Mouse (Mus musculus): ENCODE data around the gene Igfbp5. TPM values are rescaled to one million over a fixed set of nuclear protein-coding genes. Genes with fewer than 3 reads are reported as not detected.

Igfbp5 gene
- polyA plus RNA-seq, 1 experiment from 2014 or later = 85.0 TPM

- Histone ChIP-seq H3K9me3 (ENCODE audit: control insufficient read depth, low read length) (no peaks in the 10 kb centered on the region), H3K4me1 (ENCODE audit: control insufficient read depth, insufficient read depth, low read length) (0 out of 2 replicates have a peak, but pooled peaks cover 6% of the 10 kb centered on the region), H3K9ac (replicated peaks; ENCODE audit: low read depth, low read length) (no peak overlapping the region), H3K36me3 (ENCODE audit: control insufficient read depth, insufficient read depth, low read length) (no peaks in the 10 kb centered on the region), H3K4me3 (ENCODE audit: low read depth, low read length) (no peak overlapping the region), H3K27me3 (ENCODE audit: control insufficient read depth, insufficient read depth, low read length) (no peaks in the 10 kb centered on the region), H3K27ac (ENCODE audit: low read depth, low read length) (no peak overlapping the region), H3K4me2 (ENCODE audit: low read depth, low read length) (peak overlapping the region; percentile 29; the same call in 1 of the 2 replicates)
- ATAC-seq (ENCODE audit: low read depth) = no peak
- WGBS = 51% methylated on average over 25 of the region's 25 CpGs
Observed at GRCm38 (mm10) chr1:72878473-72879318, 4.0 kb upstream of the Igfbp5 start.

- Histone ChIP-seq H3K4me3 (ENCODE audit: low read depth, low read length) (no peak overlapping the region), H3K36me3 (ENCODE audit: control insufficient read depth, insufficient read depth, low read length) (no peaks in the 10 kb centered on the region), H3K9me3 (ENCODE audit: control insufficient read depth, low read length) (no peaks in the 10 kb centered on the region), H3K9ac (replicated peaks; ENCODE audit: low read depth, low read length) (0 out of 2 replicates have a peak overlapping the region, but pooled peaks have one; percentile 29), H3K27ac (ENCODE audit: low read depth, low read length) (no peak overlapping the region; the same call in 1 of the 2 replicates), H3K27me3 (ENCODE audit: control insufficient read depth, insufficient read depth, low read length) (no peaks in the 10 kb centered on the region), H3K4me1 (ENCODE audit: control insufficient read depth, insufficient read depth, low read length) (0 out of 2 replicates have a peak, but pooled peaks cover 6% of the 10 kb centered on the region), H3K4me2 (ENCODE audit: low read depth, low read length) (peak overlapping the region; percentile 29)
- peak; percentile 61; the same call in 1 of the 2 replicates for ATAC-seq (ENCODE audit: low read depth)
- WGBS = 0% methylated on average over 3 of the region's 3 CpGs
Observed at GRCm38 (mm10) chr1:72877892-72878291, 3.2 kb upstream of the Igfbp5 start.

GRCm38 (mm10) chr1:72876111-72876510 lies 1.4 kb upstream of the Igfbp5 start:
- ATAC-seq (ENCODE audit: low read depth) = no peak
- Histone ChIP-seq H3K9me3 (ENCODE audit: control insufficient read depth, low read length) (no peaks in the 10 kb centered on the region), H3K4me2 (ENCODE audit: low read depth, low read length) (no peak overlapping the region), H3K36me3 (ENCODE audit: control insufficient read depth, insufficient read depth, low read length) (no peaks in the 10 kb centered on the region), H3K4me3 (ENCODE audit: low read depth, low read length) (no peak overlapping the region), H3K27me3 (ENCODE audit: control insufficient read depth, insufficient read depth, low read length) (no peaks in the 10 kb centered on the region), H3K4me1 (ENCODE audit: control insufficient read depth, insufficient read depth, low read length) (0 out of 2 replicates have a peak, but pooled peaks cover 6% of the 10 kb centered on the region), H3K27ac (ENCODE audit: low read depth, low read length) (no peak overlapping the region), H3K9ac (replicated peaks; ENCODE audit: low read depth, low read length) (no peak overlapping the region)
- 54% methylated on average over 3 of the region's 3 CpGs for WGBS

- H3K4me1 ChIP-seq (ENCODE audit: control insufficient read depth, insufficient read depth, low read length) = 0 out of 2 replicates have a peak, but pooled peaks cover 6% of the 10 kb centered on the region
Observed at GRCm38 (mm10) chr1:72875708-72876107, 1.0 kb upstream of the Igfbp5 start.

GRCm38 (mm10) chr1:72873511-72874286 lies 985 bp downstream of the Igfbp5 start:
- no peaks in the 10 kb centered on the region for H3K27me3 ChIP-seq (ENCODE audit: control insufficient read depth, insufficient read depth, low read length)
- no peaks in the 10 kb centered on the region for H3K36me3 ChIP-seq (ENCODE audit: control insufficient read depth, insufficient read depth, low read length)
- H3K4me2 ChIP-seq (ENCODE audit: low read depth, low read length) = peak overlapping the region; percentile 92
- 0 out of 2 replicates have a peak, but pooled peaks cover 6% of the 10 kb centered on the region for H3K4me1 ChIP-seq (ENCODE audit: control insufficient read depth, insufficient read depth, low read length)
- under 1% methylated on average over 43 of the region's 43 CpGs for WGBS
- peak overlapping the region; percentile 85 for H3K27ac ChIP-seq (ENCODE audit: low read depth, low read length)
- peak overlapping the region; percentile 70 for H3K9ac ChIP-seq (replicated peaks; ENCODE audit: low read depth, low read length)
- H3K9me3 ChIP-seq (ENCODE audit: control insufficient read depth, low read length) = no peaks in the 10 kb centered on the region
- H3K4me3 ChIP-seq (ENCODE audit: low read depth, low read length) = peak overlapping the region; percentile 55
- ATAC-seq (ENCODE audit: low read depth) = no peak

More at GRCm38 (mm10) chr1:72875708-72876107, 1.0 kb upstream of the Igfbp5 start:
- Histone ChIP-seq H3K4me3 (ENCODE audit: low read depth, low read length) (no peak overlapping the region), H3K36me3 (ENCODE audit: control insufficient read depth, insufficient read depth, low read length) (no peaks in the 10 kb centered on the region), H3K9ac (replicated peaks; ENCODE audit: low read depth, low read length) (no peak overlapping the region), H3K27ac (ENCODE audit: low read depth, low read length) (peak overlapping the region; percentile 85; the same call in 1 of the 2 replicates), H3K27me3 (ENCODE audit: control insufficient read depth, insufficient read depth, low read length) (no peaks in the 10 kb centered on the region), H3K4me2 (ENCODE audit: low read depth, low read length) (peak overlapping the region; percentile 92), H3K9me3 (ENCODE audit: control insufficient read depth, low read length) (no peaks in the 10 kb centered on the region)
- WGBS = 9% methylated on average over 3 of the region's 3 CpGs
- ATAC-seq (ENCODE audit: low read depth) = no peak

GRCm38 (mm10) chr1:72873078-72873477 lies 1.6 kb downstream of the Igfbp5 start:
- ATAC-seq (ENCODE audit: low read depth) = no peak
- Histone ChIP-seq H3K4me1 (ENCODE audit: control insufficient read depth, insufficient read depth, low read length) (0 out of 2 replicates have a peak, but pooled peaks cover 6% of the 10 kb centered on the region), H3K36me3 (ENCODE audit: control insufficient read depth, insufficient read depth, low read length) (no peaks in the 10 kb centered on the region), H3K27me3 (ENCODE audit: control insufficient read depth, insufficient read depth, low read length) (no peaks in the 10 kb centered on the region), H3K4me3 (ENCODE audit: low read depth, low read length) (peak overlapping the region; percentile 55), H3K9me3 (ENCODE audit: control insufficient read depth, low read length) (no peaks in the 10 kb centered on the region), H3K9ac (replicated peaks; ENCODE audit: low read depth, low read length) (peak overlapping the region; percentile 70), H3K27ac (ENCODE audit: low read depth, low read length) (peak overlapping the region; percentile 85), H3K4me2 (ENCODE audit: low read depth, low read length) (peak overlapping the region; percentile 92)
- WGBS = under 1% methylated on average over 16 of the region's 16 CpGs

GRCm38 (mm10) chr1:72872521-72872920 lies 2.2 kb downstream of the Igfbp5 start:
- Histone ChIP-seq H3K27ac (ENCODE audit: low read depth, low read length) (peak overlapping the region; percentile 85), H3K4me3 (ENCODE audit: low read depth, low read length) (peak overlapping the region; percentile 55), H3K36me3 (ENCODE audit: control insufficient read depth, insufficient read depth, low read length) (no peaks in the 10 kb centered on the region), H3K9ac (replicated peaks; ENCODE audit: low read depth, low read length) (peak overlapping the region; percentile 70; the same call in 1 of the 2 replicates), H3K27me3 (ENCODE audit: control insufficient read depth, insufficient read depth, low read length) (no peaks in the 10 kb centered on the region), H3K4me2 (ENCODE audit: low read depth, low read length) (peak overlapping the region; percentile 92), H3K4me1 (ENCODE audit: control insufficient read depth, insufficient read depth, low read length) (0 out of 2 replicates have a peak, but pooled peaks cover 8% of the 10 kb centered on the region), H3K9me3 (ENCODE audit: control insufficient read depth, low read length) (no peaks in the 10 kb centered on the region)
- peak; percentile 52 for ATAC-seq (ENCODE audit: low read depth)
- under 1% methylated on average over 8 of the region's 8 CpGs for WGBS

- peak; percentile 26; the same call in 1 of the 2 replicates for ATAC-seq (ENCODE audit: low read depth)
- Histone ChIP-seq H3K36me3 (ENCODE audit: control insufficient read depth, insufficient read depth, low read length) (no peaks in the 10 kb centered on the region), H3K9ac (replicated peaks; ENCODE audit: low read depth, low read length) (peak overlapping the region; percentile 67), H3K4me3 (ENCODE audit: low read depth, low read length) (peak overlapping the region; percentile 55), H3K9me3 (ENCODE audit: control insufficient read depth, low read length) (no peaks in the 10 kb centered on the region), H3K27ac (ENCODE audit: low read depth, low read length) (peak overlapping the region; percentile 85), H3K4me2 (ENCODE audit: low read depth, low read length) (peak overlapping the region; percentile 92), H3K27me3 (ENCODE audit: control insufficient read depth, insufficient read depth, low read length) (no peaks in the 10 kb centered on the region), H3K4me1 (ENCODE audit: control insufficient read depth, insufficient read depth, low read length) (0 out of 2 replicates have a peak, but pooled peaks cover 11% of the 10 kb centered on the region)
- 0% methylated on average over 34 of the region's 34 CpGs for WGBS
Observed at GRCm38 (mm10) chr1:72871697-72872411, 2.8 kb downstream of the Igfbp5 start.

All from neural tube, embryonic 14.5 days (tissue).